Mouse (Mus musculus) kidney, postnatal 4 days (tissue): Measurements from ENCODE around the gene Men1.

Source experiments
- DNase-seq, 2 experiments: peaks; one replicate each; pipeline ENCODE4 v3.0.0; 2021; ENCODE audit warnings: mixed read lengths in 2 of 2

Men1 gene

GRCm38 (mm10) chr19:6372433-6372832, 37.7 kb downstream of the Men1 start:
- DNase-seq, result no peak

- peak; percentile 95 to 96 for DNase-seq
Observed at GRCm38 (mm10) chr19:6373539-6374400, 39.0 kb downstream of the Men1 start.

- no peak for DNase-seq
Observed at GRCm38 (mm10) chr19:6374571-6374970, 39.8 kb downstream of the Men1 start.

- DNase-seq, result no peak
Observed at GRCm38 (mm10) chr19:6375423-6376254, 40.9 kb downstream of the Men1 start.

GRCm38 (mm10) chr19:6376255-6376564, 41.4 kb downstream of the Men1 start:
- DNase-seq, result peak; percentile 83 to 86

GRCm38 (mm10) chr19:6376643-6377042, 41.9 kb downstream of the Men1 start:
- DNase-seq, result no peak

- DNase-seq, result no peak
Observed at GRCm38 (mm10) chr19:6377327-6378040, 42.7 kb downstream of the Men1 start.

GRCm38 (mm10) chr19:6380411-6381166, 45.8 kb downstream of the Men1 start:
- no peak for DNase-seq

- no peak for DNase-seq
Observed at GRCm38 (mm10) chr19:6381238-6381637, 46.5 kb downstream of the Men1 start.

GRCm38 (mm10) chr19:6382323-6382924, 47.6 kb downstream of the Men1 start:
- DNase-seq, result no peak

- peak; percentile 27 to 30 for DNase-seq
Observed at GRCm38 (mm10) chr19:6383470-6383869, 48.7 kb downstream of the Men1 start.

GRCm38 (mm10) chr19:6384128-6384527, 49.3 kb downstream of the Men1 start, which contains the start of gene Pygm:
TSS of gene Pygm (plus strand) at chr19:6384399.
- DNase-seq, result peak; percentile 86 to 91

- no peak for DNase-seq
Observed at GRCm38 (mm10) chr19:6384954-6385353, 50.2 kb downstream of the Men1 start.

- DNase-seq, result no peak
Observed at GRCm38 (mm10) chr19:6385419-6385818, 50.6 kb downstream of the Men1 start.

- DNase-seq, result no peak
Observed at GRCm38 (mm10) chr19:6385821-6386220, 51.0 kb downstream of the Men1 start.

- no peak for DNase-seq
Observed at GRCm38 (mm10) chr19:6386234-6386633, 51.5 kb downstream of the Men1 start.

- DNase-seq, result no peak
Observed at GRCm38 (mm10) chr19:6388006-6388405, 53.2 kb downstream of the Men1 start.

GRCm38 (mm10) chr19:6389803-6390202, 55.0 kb downstream of the Men1 start:
- peak; percentile 58 to 75 for DNase-seq

GRCm38 (mm10) chr19:6390251-6390650, 55.5 kb downstream of the Men1 start:
- no peak for DNase-seq
